In genomic region chr4:140679038-140679437, GRCm38 (mm10) we compare ENCODE assay signal across 8 mouse cellular contexts. TPM values are rescaled to one million over a fixed set of nuclear protein-coding genes. Genes with fewer than 3 reads are reported as not detected.
DNase-seq lines count a peak whose midpoint lies in the region; ATAC-seq and TF ChIP-seq lines count a peak whose summit lies in the region.

No protein-coding gene starts in this region.

- no peaks in the 10 kb centered on the region for H3K36me3 ChIP-seq in heart, postnatal 0 days (replicated peaks; ENCODE audit: control insufficient read depth, insufficient read depth, low read length)
- no peaks in the 10 kb centered on the region for H3K36me3 ChIP-seq in C2C12 (ENCODE audit: control insufficient read depth, insufficient read depth)
- no peaks in the 10 kb centered on the region for H3K36me3 ChIP-seq in midbrain, embryonic 11.5 days (ENCODE audit: control insufficient read depth, insufficient read depth, low read length)

- H3ac ChIP-seq in C2C12 (ENCODE audit: control insufficient read depth, insufficient read length, low read depth): no peak overlapping the region

- H3K9me3 ChIP-seq in heart, postnatal 0 days (replicated peaks; ENCODE audit: control insufficient read depth, low read length): no peaks in the 10 kb centered on the region
- H3K9me3 ChIP-seq in midbrain, embryonic 11.5 days (ENCODE audit: control insufficient read depth, low read length): no peaks in the 10 kb centered on the region

- no peak for DNase-seq in heart, postnatal 0 days (ENCODE audit: low spot score)
- DNase-seq in heart, postnatal 25 days (ENCODE audit: low spot score): no peak
- DNase-seq in NIH3T3 (ENCODE audit: low read depth): peak; percentile 75
- DNase-seq in midbrain, embryonic 11.5 days (ENCODE audit: low spot score, missing footprints): no peak
- no peak for DNase-seq in frontal cortex, postnatal 25 days (ENCODE audit: low spot score in 2 of 2)
- DNase-seq in urinary bladder, postnatal 25 days (ENCODE audit: low spot score): no peak

- intact Hi-C loops in heart, postnatal 25 days (cut with DNase I): loop anchor here (1.0 to 10.0 kb wide), 3 partner anchors 34 to 424 kb away; no protein-coding TSS in a partner anchor

- no peak overlapping the region for H3K9ac ChIP-seq in heart, postnatal 0 days (replicated peaks; ENCODE audit: low read depth, low read length)
- H3K9ac ChIP-seq in midbrain, embryonic 11.5 days (ENCODE audit: low read length): no peak overlapping the region

- no peaks in the 10 kb centered on the region for H3K79me3 ChIP-seq in C2C12 (ENCODE audit: low read depth)

- H3K27ac ChIP-seq in heart, postnatal 0 days (ENCODE audit: low read depth): no peak overlapping the region
- no peak overlapping the region for H3K27ac ChIP-seq in midbrain, embryonic 11.5 days (ENCODE audit: low read depth, low read length)

- peak; percentile 20; the same call in 1 of the 2 replicates for ATAC-seq in heart, postnatal 0 days (ENCODE audit: insufficient read depth, low read depth)
- 0 out of 2 replicates have a peak, but pooled peaks have one; percentile 33 for ATAC-seq in erythroid progenitor cell, adult 5-6 weeks (replicated peaks; ENCODE audit: low FRiP score, poor library complexity, severe bottlenecking)
- 0 out of 2 replicates have a peak, but pooled peaks have one; percentile 12 for ATAC-seq in midbrain, embryonic 11.5 days (ENCODE audit: low FRiP score)

- WGBS in heart, postnatal 0 days: 20% methylated on average over 5 of the region's 5 CpGs
- WGBS in midbrain, embryonic 11.5 days: 13% methylated on average over 5 of the region's 5 CpGs

- TF ChIP-seq CTCF in heart, postnatal 0 days (IDR thresholded peaks at IDR 0.05; ENCODE audit: low read depth): peak; percentile 71
- peak; percentile 81 for TF ChIP-seq CTCF in C2C12 (IDR thresholded peaks at IDR 0.05; ENCODE audit: control insufficient read depth, insufficient read depth, insufficient read length)

- H3K27me3 ChIP-seq in heart, postnatal 0 days (ENCODE audit: control insufficient read depth, insufficient read depth, low read length): no peaks in the 10 kb centered on the region
- no peaks in the 10 kb centered on the region for H3K27me3 ChIP-seq in C2C12 (ENCODE audit: control insufficient read depth, insufficient read depth, insufficient read length)
- H3K27me3 ChIP-seq in midbrain, embryonic 11.5 days (ENCODE audit: control insufficient read depth, insufficient read depth, low read length): no peaks in the 10 kb centered on the region

- H3K79me2 ChIP-seq in C2C12 (ENCODE audit: control insufficient read depth, insufficient read depth): no peaks in the 10 kb centered on the region

- peaks cover 2% of the 10 kb centered on the region; the same call in 1 of the 2 replicates for H3K4me1 ChIP-seq in heart, postnatal 0 days (ENCODE audit: control insufficient read depth, insufficient read depth)
- H3K4me1 ChIP-seq in midbrain, embryonic 11.5 days (ENCODE audit: control insufficient read depth, insufficient read depth, low read length): peaks cover 5% of the 10 kb centered on the region

- no peak overlapping the region for H3K4me3 ChIP-seq in heart, postnatal 0 days (ENCODE audit: low read depth, low read length)
- no peak overlapping the region for H3K4me3 ChIP-seq in C2C12 (ENCODE audit: insufficient read depth, poor library complexity, severe bottlenecking)
- no peak overlapping the region for H3K4me3 ChIP-seq in midbrain, embryonic 11.5 days (ENCODE audit: low read depth, low read length)

- H3K4me2 ChIP-seq in heart, postnatal 0 days (ENCODE audit: low read depth, low read length): no peak overlapping the region
- H3K4me2 ChIP-seq in midbrain, embryonic 11.5 days: no peak overlapping the region

- TF ChIP-seq EP300 in heart, postnatal 0 days (IDR thresholded peaks at IDR 0.05; ENCODE audit: low read depth): no peak

TF ChIP-seq in C2C12, 6 proteins besides CTCF, POLR2A, EP300 and RAD21:
- TF ChIP-seq FOSL1 (IDR thresholded peaks at IDR 0.05; ENCODE audit: insufficient read depth, low read length, poor library complexity, severe bottlenecking): no peak
- no peak for TF ChIP-seq MAX (IDR thresholded peaks at IDR 0.05)
- no peak for TF ChIP-seq CEBPB (IDR thresholded peaks at IDR 0.05; ENCODE audit: low read depth)
- no peak for TF ChIP-seq MYOG (IDR thresholded peaks at IDR 0.05; ENCODE audit: control insufficient read depth, extremely low read depth, insufficient read length)
- no peak for TF ChIP-seq USF1 (IDR thresholded peaks at IDR 0.05; ENCODE audit: low read depth)
- no peak for TF ChIP-seq MYOD1 (IDR thresholded peaks at IDR 0.05; ENCODE audit: control insufficient read depth, insufficient read length, low read depth)

RNA-seq across cellular contexts. Expression of gene Arhgef10l, which starts 13.2 kb away (rescaled TPM):
- total RNA-seq in heart, postnatal 0 days (2014; rRNA removed; ENCODE audit: low replicate concordance): 46.8 and 52.8 TPM in 2 replicates
- polyA plus RNA-seq in heart, postnatal 0 days (2015; fragmentation: Nextera tagmentation; extraction: Ambion mirVana): 12.1 and 15.4 TPM in 2 replicates
- 10 to 100 TPM; 62.4 to 63.9 TPM for total RNA-seq in heart, postnatal 25 days (2021)
- polyA plus RNA-seq in C2C12 (2012; fragmentation: generic; extraction: Trizol): 27.8 TPM
- not detected in 2 replicates for total RNA-seq in erythroid progenitor cell, adult 5-6 weeks (2015; ENCODE audit: low replicate concordance)
- total RNA-seq in erythroid progenitor cell, adult 5-6 weeks (2017; ENCODE audit: low replicate concordance): 0.64 and 1.4 TPM in 2 replicates
- polyA plus RNA-seq in midbrain, embryonic 11.5 days (2014; fragmentation: Nextera tagmentation; extraction: Ambion mirVana): 17.6 and 18.5 TPM in 2 replicates

RNA-seq across cellular contexts. Expression of gene Rcc2, which starts 21.3 kb away (rescaled TPM):
- total RNA-seq in heart, postnatal 0 days (2014; rRNA removed; ENCODE audit: low replicate concordance): 36.4 and 36.9 TPM in 2 replicates
- 4.4 and 4.8 TPM in 2 replicates for polyA plus RNA-seq in heart, postnatal 0 days (2015; fragmentation: Nextera tagmentation; extraction: Ambion mirVana)
- total RNA-seq in heart, postnatal 25 days (2021): 10 to 100 TPM; 15.0 to 15.3 TPM
- polyA plus RNA-seq in C2C12 (2012; fragmentation: generic; extraction: Trizol): 213 TPM
- 22.6 and 25.6 TPM in 2 replicates for total RNA-seq in erythroid progenitor cell, adult 5-6 weeks (2015; ENCODE audit: low replicate concordance)
- 22.3 and 26.0 TPM in 2 replicates for total RNA-seq in erythroid progenitor cell, adult 5-6 weeks (2017; ENCODE audit: low replicate concordance)
- 54.1 and 70.1 TPM in 2 replicates for polyA plus RNA-seq in midbrain, embryonic 11.5 days (2014; fragmentation: Nextera tagmentation; extraction: Ambion mirVana)

Comparison
In these comparisons a context has a peak if more than half of its experiments do, and no peak if none do; other contexts are left out.
1. RNA of gene Arhgef10l, which starts 13.2 kb away (total RNA-seq): 62.4 to 63.9 TPM in heart, postnatal 25 days and 46.8 to 52.8 TPM in heart, postnatal 0 days; 0.64 to 1.4 TPM in erythroid progenitor cell, adult 5-6 weeks; every median in the first group is over 10 times any median in the second.
2. Peak in every context shown above with its lines, with median percentiles within 50 percentile points of each other: ATAC-seq.